Mouse (Mus musculus): ENCODE data around the gene Hdc.

The Hdc gene

GRCm38 (mm10) chr2:126599005-126599404 is 20.1 kb downstream of the Hdc start:
- DNase-seq = no peak

GRCm38 (mm10) chr2:126598359-126598758 is 20.7 kb downstream of the Hdc start:
- no peak for DNase-seq

GRCm38 (mm10) chr2:126597279-126598241 is 21.5 kb downstream of the Hdc start:
- no peak for DNase-seq

- DNase-seq = no peak
Observed at GRCm38 (mm10) chr2:126596347-126597072, 22.6 kb downstream of the Hdc start.

GRCm38 (mm10) chr2:126593831-126594610 is 25.1 kb downstream of the Hdc start:
- peak; percentile 71 to 79 for DNase-seq

GRCm38 (mm10) chr2:126591304-126591703 is 27.8 kb downstream of the Hdc start:
- DNase-seq = no peak

- no peak for DNase-seq
Observed at GRCm38 (mm10) chr2:126587468-126587867, 31.6 kb downstream of the Hdc start.

- DNase-seq = no peak
Observed at GRCm38 (mm10) chr2:126584621-126585369, 34.3 kb downstream of the Hdc start.

GRCm38 (mm10) chr2:126583960-126584359 is 35.1 kb downstream of the Hdc start:
- no peak for DNase-seq

- DNase-seq = no peak
Observed at GRCm38 (mm10) chr2:126579282-126579681, 39.8 kb downstream of the Hdc start.

GRCm38 (mm10) chr2:126577362-126577761 is 41.7 kb downstream of the Hdc start:
- no peak for DNase-seq

GRCm38 (mm10) chr2:126575391-126576176 is 43.5 kb downstream of the Hdc start:
- no peak for DNase-seq

GRCm38 (mm10) chr2:126572747-126573146 is 46.4 kb downstream of the Hdc start:
- no peak for DNase-seq

GRCm38 (mm10) chr2:126572163-126572562 is 46.9 kb downstream of the Hdc start:
- no peak for DNase-seq

- DNase-seq = no peak
Observed at GRCm38 (mm10) chr2:126563411-126564105, 55.5 kb downstream of the Hdc start.

- no peak for DNase-seq
Observed at GRCm38 (mm10) chr2:126560094-126560493, 59.0 kb downstream of the Hdc start.

- DNase-seq = no peak
Observed at GRCm38 (mm10) chr2:126555533-126555932, 63.6 kb downstream of the Hdc start.

GRCm38 (mm10) chr2:126553291-126553639 is 65.8 kb downstream of the Hdc start:
- DNase-seq = no peak

- DNase-seq = peak; percentile 6 to 12
Observed at GRCm38 (mm10) chr2:126552357-126553290, 66.5 kb downstream of the Hdc start, which contains the start of gene Slc27a2. TSS of gene Slc27a2 (plus strand) at chr2:126552407.

- no peak for DNase-seq
Observed at GRCm38 (mm10) chr2:126551896-126552295, 67.2 kb downstream of the Hdc start.

Measured in cerebellum, postnatal 36 days (tissue).